Mouse (Mus musculus) hindbrain, embryonic 16.5 days (tissue): ENCODE results near the gene Naxd. TPM values are rescaled to one million over a fixed set of nuclear protein-coding genes. Genes with fewer than 3 reads are reported as not detected.

Source experiments
- polyA plus RNA-seq: library from polyadenylated mRNA; unstranded; fragments of >200 nt; fragmentation: Nextera tagmentation; extraction: Ambion mirVana; gene quantifications from 2 replicates; pipeline ENCODE4 v1.2.1, GENCODE M21; 2015

Naxd gene
- polyA plus RNA-seq, 1 experiment from 2014 or later = 133 TPM

Other genes starting within 250 kb of the Naxd start
- 28.9 and 42.5 TPM in 2 replicates for gene Col4a2, start 184.7 kb upstream of the Naxd start, polyA plus RNA-seq
- 68.6 and 105 TPM in 2 replicates for gene Col4a1, start 184.7 kb upstream of the Naxd start, polyA plus RNA-seq
- gene Rab20, start 18.8 kb upstream of the Naxd start, polyA plus RNA-seq = 1.5 and 1.6 TPM in 2 replicates
- gene Cars2, start 53.3 kb downstream of the Naxd start, polyA plus RNA-seq = 25.2 and 25.5 TPM in 2 replicates
- 31.3 and 36.3 TPM in 2 replicates for gene Ing1, start 58.1 kb downstream of the Naxd start, polyA plus RNA-seq
- gene Ankrd10, start 138.3 kb downstream of the Naxd start, polyA plus RNA-seq = 71.4 and 80.5 TPM in 2 replicates
- 0.22 TPM in 1 of 2 replicates, not detected in the other for gene 1700016D06Rik, start 203.6 kb downstream of the Naxd start, polyA plus RNA-seq
- 57.4 and 68.5 TPM in 2 replicates for gene Arhgef7, start 230.2 kb downstream of the Naxd start, polyA plus RNA-seq